Comparison of ENCODE assay signal across 12 mouse cellular contexts in the genomic region with DNA sequence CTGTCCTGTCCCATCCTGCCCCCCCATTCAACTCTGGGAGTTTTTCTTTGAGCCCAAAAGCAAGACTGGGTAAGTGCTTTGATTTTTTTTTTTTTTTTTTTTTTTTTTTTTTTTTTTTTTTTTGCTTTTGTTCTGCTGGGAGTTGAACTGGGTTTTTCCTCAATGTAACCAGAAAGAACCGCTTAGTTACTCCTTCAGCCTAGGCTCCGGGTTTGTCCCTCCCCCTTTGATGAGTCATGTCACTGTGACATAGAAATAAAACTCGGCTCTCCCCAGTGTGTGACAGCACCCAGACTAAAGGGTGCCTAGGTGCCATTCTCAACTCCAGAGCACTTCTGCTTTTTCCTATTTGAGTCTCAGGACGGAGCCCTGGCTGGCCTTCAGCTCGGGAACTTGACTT. TPM values are rescaled to one million over a fixed set of nuclear protein-coding genes. Genes with fewer than 3 reads are reported as not detected.
DNase-seq lines count a peak whose midpoint lies in the region; ATAC-seq and TF ChIP-seq lines count a peak whose summit lies in the region.
"Had no signal": no experiment of that assay in that cellular context is flagged by ENCODE, and none has a peak within 500 bp of the region (broad histone marks: within the 10 kb centered on the region; RNA-seq: fewer than 3 reads in every experiment).

No protein-coding gene starts in this region.

- no peak overlapping the region for H3K9ac ChIP-seq in lung, postnatal 0 days (replicated peaks; ENCODE audit: low read depth)
- no peak overlapping the region for H3K9ac ChIP-seq in stomach, postnatal 0 days (ENCODE audit: low read length)

- no peaks in the 10 kb centered on the region for H3K9me3 ChIP-seq in lung, postnatal 0 days (ENCODE audit: low read length)
- no peaks in the 10 kb centered on the region for H3K9me3 ChIP-seq in stomach, postnatal 0 days (ENCODE audit: control insufficient read depth, low read length)
- H3K9me3 ChIP-seq in heart, embryonic 10.5 days, result no peaks in the 10 kb centered on the region

- no peaks in the 10 kb centered on the region for H3K27me3 ChIP-seq in lung, postnatal 0 days (replicated peaks; ENCODE audit: insufficient read depth, low read length)
- no peaks in the 10 kb centered on the region for H3K27me3 ChIP-seq in stomach, postnatal 0 days (ENCODE audit: control insufficient read depth, insufficient read depth, low read length)
- no peaks in the 10 kb centered on the region for H3K27me3 ChIP-seq in heart, embryonic 10.5 days (ENCODE audit: insufficient read depth, poor library complexity, severe bottlenecking)

- no peaks in the 10 kb centered on the region for H3K4me1 ChIP-seq in lung, postnatal 0 days (ENCODE audit: insufficient read depth, low read depth, low read length)
- no peaks in the 10 kb centered on the region for H3K4me1 ChIP-seq in stomach, postnatal 0 days (replicated peaks; ENCODE audit: control insufficient read depth, insufficient read depth)
- H3K4me1 ChIP-seq in heart, embryonic 10.5 days, result no peaks in the 10 kb centered on the region; the same call in 1 of the 2 replicates

- no peak overlapping the region for H3K4me3 ChIP-seq in lung, postnatal 0 days (ENCODE audit: low read depth, low read length)
- H3K4me3 ChIP-seq in stomach, postnatal 0 days (ENCODE audit: low read depth, low read length), result no peak overlapping the region
- H3K4me3 ChIP-seq in heart, embryonic 10.5 days, result no peak overlapping the region

- TF ChIP-seq EP300 in lung, postnatal 0 days (IDR thresholded peaks at IDR 0.05), result no peak
- no peak for TF ChIP-seq EP300 in stomach, postnatal 0 days (optimal IDR thresholded peaks at IDR 0.05)

- no peak overlapping the region for H3K27ac ChIP-seq in lung, postnatal 0 days (ENCODE audit: low read length)
- no peak overlapping the region for H3K27ac ChIP-seq in stomach, postnatal 0 days (replicated peaks)
- no peak overlapping the region for H3K27ac ChIP-seq in heart, embryonic 10.5 days

- ATAC-seq in lung, postnatal 0 days, result no peak
- ATAC-seq in inflammation-experienced regulatory T-cells, adult 6 months, result peak; percentile 38
- peak; percentile 41; the same call in 1 of the 2 replicates for ATAC-seq in stomach, postnatal 0 days (ENCODE audit: low FRiP score, low TSS enrichment)
- ATAC-seq: hindbrain, embryonic 16.5 days had no signal

- WGBS in lung, postnatal 0 days, result 78% methylated on average over 5 of the region's 5 CpGs
- 71% methylated on average over 5 of the region's 5 CpGs for WGBS in stomach, postnatal 0 days
- 72% methylated on average over 5 of the region's 5 CpGs for WGBS in heart, embryonic 10.5 days

- no peak for TF ChIP-seq CTCF in lung, postnatal 0 days (IDR thresholded peaks at IDR 0.05)
- no peak for TF ChIP-seq CTCF in stomach, postnatal 0 days (IDR thresholded peaks at IDR 0.05; ENCODE audit: low read depth)

- DNase-seq in lung, postnatal 0 days (ENCODE audit: low spot score), result peak; percentile 22
- no peak for DNase-seq in lung, postnatal 14 days
- DNase-seq in adrenal gland, postnatal 14 days, result peak; percentile 57
- no peak for DNase-seq in stomach, postnatal 0 days (ENCODE audit: low spot score)
- no peak for DNase-seq in yolk sac, embryonic 10.5 days (ENCODE audit: low spot score)
- DNase-seq in right cerebral cortex, postnatal 4 days, result no peak
- DNase-seq in heart, embryonic 10.5 days (ENCODE audit: low spot score), result no peak
- DNase-seq: cerebellum, postnatal 25 days; kidney, postnatal 14 days had no signal

- no peaks in the 10 kb centered on the region for H3K36me3 ChIP-seq in lung, postnatal 0 days (ENCODE audit: insufficient read depth, low read length)
- no peaks in the 10 kb centered on the region for H3K36me3 ChIP-seq in stomach, postnatal 0 days (ENCODE audit: control insufficient read depth, insufficient read depth, low read length)
- no peaks in the 10 kb centered on the region for H3K36me3 ChIP-seq in heart, embryonic 10.5 days

- no peak overlapping the region for H3K4me2 ChIP-seq in lung, postnatal 0 days (replicated peaks; ENCODE audit: low read depth, low read length)
- H3K4me2 ChIP-seq in stomach, postnatal 0 days (replicated peaks; ENCODE audit: low read depth), result no peak overlapping the region

RNA-seq across cellular contexts. Expression of a gene that starts 9.4 kb away (rescaled TPM):
- polyA plus RNA-seq in lung, postnatal 0 days (2015; fragmentation: Nextera tagmentation; extraction: Ambion mirVana), result 0.16 and 0.25 TPM in 2 replicates
- 0.38 and 1.3 TPM in 2 replicates for total RNA-seq in adrenal gland, postnatal 14 days (2021)
- polyA plus RNA-seq in inflammation-experienced regulatory T-cells, adult 6 months (2017; shearing (Covaris generic)), result under 1 TPM; 0.25 to 0.55 (median 0.40) TPM
- 0.88 and 1.0 TPM in 2 replicates for polyA plus RNA-seq in stomach, postnatal 0 days (2015; fragmentation: Nextera tagmentation; extraction: Ambion mirVana)
- 0.09 and 0.33 TPM in 2 replicates for polyA plus RNA-seq in heart, embryonic 10.5 days (2016; fragmentation: Nextera tagmentation; extraction: Ambion mirVana)
- polyA plus RNA-seq: lung, embryonic 16.5 days had no signal

Comparison
In these comparisons a context has a peak if more than half of its experiments do, and no peak if none do; other contexts are left out.
1. DNase-seq: peak in lung, postnatal 0 days (single experiment) and adrenal gland, postnatal 14 days (single experiment); none in lung, postnatal 14 days (single experiment), stomach, postnatal 0 days (single experiment), yolk sac, embryonic 10.5 days (single experiment), right cerebral cortex, postnatal 4 days (single experiment) and heart, embryonic 10.5 days (single experiment).